Mouse (Mus musculus): ENCODE results near the gene Lmln. TPM values are rescaled to one million over a fixed set of nuclear protein-coding genes. Genes with fewer than 3 reads are reported as not detected.

The Lmln gene
- polyA plus RNA-seq, 1 experiment from 2014 or later, result 4.0 TPM

DNA sequence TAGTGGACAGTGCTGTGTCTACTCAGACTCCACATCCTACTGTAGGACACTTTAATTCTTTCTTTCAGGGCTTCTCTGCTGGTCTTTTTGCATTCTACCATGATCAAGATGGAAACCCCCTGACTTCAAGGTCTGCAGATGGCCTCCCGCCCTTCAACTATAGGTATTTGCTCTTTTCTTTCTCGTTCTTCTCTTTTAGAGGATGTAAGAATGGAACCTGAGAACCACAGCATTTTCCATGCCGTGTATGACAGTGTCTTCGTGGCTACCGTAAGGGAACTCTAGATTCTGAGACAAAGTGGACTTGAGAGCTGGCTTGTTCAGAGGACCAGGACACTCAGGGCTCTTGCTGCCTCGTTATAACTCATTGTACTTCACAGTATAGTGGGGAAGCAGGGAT lies 20.6 kb downstream of the Lmln start:
- Histone ChIP-seq H3K4me1 (replicated peaks; ENCODE audit: control insufficient read depth, insufficient read depth, low read length) (no peaks in the 10 kb centered on the region), H3K9me3 (ENCODE audit: control insufficient read depth, low read length) (no peaks in the 10 kb centered on the region), H3K27me3 (ENCODE audit: control insufficient read depth, insufficient read depth, low read depth, low read length) (no peaks in the 10 kb centered on the region), H3K4me3 (ENCODE audit: low read length) (no peak overlapping the region), H3K27ac (ENCODE audit: low read length) (no peak overlapping the region), H3K9ac (ENCODE audit: low read length) (no peak overlapping the region), H3K4me2 (ENCODE audit: low read depth, low read length) (no peak overlapping the region), H3K36me3 (ENCODE audit: control insufficient read depth, insufficient read depth, low read length) (no peaks in the 10 kb centered on the region)
- no peak for ATAC-seq (ENCODE audit: low read depth)
- WGBS, result 85% methylated on average over 6 of the region's 6 CpGs

- Histone ChIP-seq H3K9ac (ENCODE audit: low read length) (no peak overlapping the region), H3K4me2 (ENCODE audit: low read depth, low read length) (no peak overlapping the region), H3K4me3 (ENCODE audit: low read length) (no peak overlapping the region), H3K27ac (ENCODE audit: low read length) (no peak overlapping the region), H3K27me3 (ENCODE audit: control insufficient read depth, insufficient read depth, low read depth, low read length) (no peaks in the 10 kb centered on the region), H3K9me3 (ENCODE audit: control insufficient read depth, low read length) (no peaks in the 10 kb centered on the region), H3K36me3 (ENCODE audit: control insufficient read depth, insufficient read depth, low read length) (no peaks in the 10 kb centered on the region), H3K4me1 (replicated peaks; ENCODE audit: control insufficient read depth, insufficient read depth, low read length) (no peaks in the 10 kb centered on the region)
- WGBS, result 79% methylated on average over 2 of the region's 2 CpGs
- no peak for ATAC-seq (ENCODE audit: low read depth)
These were observed 21.7 kb downstream of the Lmln start for GRCm38 (mm10) chr16:33083996-33084395.

- Histone ChIP-seq H3K9ac (ENCODE audit: low read length) (no peak overlapping the region), H3K27me3 (ENCODE audit: control insufficient read depth, insufficient read depth, low read depth, low read length) (no peaks in the 10 kb centered on the region), H3K4me2 (ENCODE audit: low read depth, low read length) (no peak overlapping the region), H3K9me3 (ENCODE audit: control insufficient read depth, low read length) (no peaks in the 10 kb centered on the region), H3K4me3 (ENCODE audit: low read length) (no peak overlapping the region), H3K4me1 (replicated peaks; ENCODE audit: control insufficient read depth, insufficient read depth, low read length) (no peaks in the 10 kb centered on the region), H3K27ac (ENCODE audit: low read length) (no peak overlapping the region), H3K36me3 (ENCODE audit: control insufficient read depth, insufficient read depth, low read length) (no peaks in the 10 kb centered on the region)
- ATAC-seq (ENCODE audit: low read depth), result no peak
- WGBS, result 64% methylated on average over 8 of the region's 8 CpGs
These were observed 23.3 kb downstream of the Lmln start for GRCm38 (mm10) chr16:33085666-33086065.

DNA sequence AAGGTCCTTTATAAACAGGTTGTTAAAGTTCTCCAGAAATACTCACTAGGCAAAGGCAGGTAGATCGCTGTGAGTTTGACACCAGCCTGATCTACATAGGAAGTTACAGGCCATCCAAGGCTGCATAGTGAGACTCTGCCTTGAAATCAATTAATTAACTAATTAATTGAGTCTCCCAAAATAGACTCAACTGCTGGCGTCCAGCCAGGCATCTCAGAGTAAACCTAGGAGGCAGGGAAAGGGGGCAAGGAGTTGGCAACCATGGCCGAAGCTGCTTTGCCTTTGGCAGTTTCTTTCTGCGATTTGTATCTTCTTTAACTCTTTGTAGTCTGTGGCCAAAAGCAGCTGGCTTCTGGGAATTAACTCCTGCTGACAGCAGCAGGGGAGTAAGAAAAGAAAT lies 51.4 kb downstream of the Lmln start:
- Histone ChIP-seq H3K4me1 (replicated peaks; ENCODE audit: control insufficient read depth, insufficient read depth, low read length) (peaks cover 3% of the 10 kb centered on the region; the same call in 1 of the 2 replicates), H3K27ac (ENCODE audit: low read length) (no peak overlapping the region), H3K4me2 (ENCODE audit: low read depth, low read length) (no peak overlapping the region), H3K36me3 (ENCODE audit: control insufficient read depth, insufficient read depth, low read length) (no peaks in the 10 kb centered on the region), H3K9me3 (ENCODE audit: control insufficient read depth, low read length) (no peaks in the 10 kb centered on the region), H3K9ac (ENCODE audit: low read length) (no peak overlapping the region), H3K27me3 (ENCODE audit: control insufficient read depth, insufficient read depth, low read depth, low read length) (no peaks in the 10 kb centered on the region), H3K4me3 (ENCODE audit: low read length) (no peak overlapping the region)
- WGBS, result 47% methylated on average over 4 of the region's 4 CpGs
- no peak for ATAC-seq (ENCODE audit: low read depth)

- Histone ChIP-seq H3K4me1 (replicated peaks; ENCODE audit: control insufficient read depth, insufficient read depth, low read length) (peaks cover 2% of the 10 kb centered on the region; the same call in 1 of the 2 replicates), H3K27ac (ENCODE audit: low read length) (no peak overlapping the region), H3K4me2 (ENCODE audit: low read depth, low read length) (no peak overlapping the region), H3K27me3 (ENCODE audit: control insufficient read depth, insufficient read depth, low read depth, low read length) (no peaks in the 10 kb centered on the region), H3K4me3 (ENCODE audit: low read length) (no peak overlapping the region), H3K9ac (ENCODE audit: low read length) (no peak overlapping the region), H3K36me3 (ENCODE audit: control insufficient read depth, insufficient read depth, low read length) (peaks cover 3% of the 10 kb centered on the region; the same call in 1 of the 2 replicates), H3K9me3 (ENCODE audit: control insufficient read depth, low read length) (no peaks in the 10 kb centered on the region)
- WGBS, result 66% methylated on average over 8 of the region's 8 CpGs
- no peak for ATAC-seq (ENCODE audit: low read depth)
These were observed 61.1 kb downstream of the Lmln start for GRCm38 (mm10) chr16:33123373-33123772.

- H3K27ac ChIP-seq (ENCODE audit: low read length), result no peak overlapping the region
- peaks cover 3% of the 10 kb centered on the region; the same call in 1 of the 2 replicates for H3K36me3 ChIP-seq (ENCODE audit: control insufficient read depth, insufficient read depth, low read length)
- no peaks in the 10 kb centered on the region for H3K27me3 ChIP-seq (ENCODE audit: control insufficient read depth, insufficient read depth, low read depth, low read length)
- H3K4me3 ChIP-seq (ENCODE audit: low read length), result no peak overlapping the region
- H3K4me1 ChIP-seq (replicated peaks; ENCODE audit: control insufficient read depth, insufficient read depth, low read length), result peaks cover 2% of the 10 kb centered on the region; the same call in 1 of the 2 replicates
- H3K4me2 ChIP-seq (ENCODE audit: low read depth, low read length), result no peak overlapping the region
- WGBS, result 45% methylated on average over 24 of the region's 24 CpGs
- ATAC-seq (ENCODE audit: low read depth), result no peak
- no peaks in the 10 kb centered on the region for H3K9me3 ChIP-seq (ENCODE audit: control insufficient read depth, low read length)
- H3K9ac ChIP-seq (ENCODE audit: low read length), result no peak overlapping the region
These were observed 61.9 kb downstream of the Lmln start for GRCm38 (mm10) chr16:33123938-33124820.

- ATAC-seq (ENCODE audit: low read depth), result no peak
- Histone ChIP-seq H3K36me3 (ENCODE audit: control insufficient read depth, insufficient read depth, low read length) (peaks cover 3% of the 10 kb centered on the region; the same call in 1 of the 2 replicates), H3K4me2 (ENCODE audit: low read depth, low read length) (no peak overlapping the region), H3K27ac (ENCODE audit: low read length) (no peak overlapping the region), H3K4me3 (ENCODE audit: low read length) (no peak overlapping the region), H3K4me1 (replicated peaks; ENCODE audit: control insufficient read depth, insufficient read depth, low read length) (peaks cover 7% of the 10 kb centered on the region), H3K9ac (ENCODE audit: low read length) (no peak overlapping the region), H3K9me3 (ENCODE audit: control insufficient read depth, low read length) (no peaks in the 10 kb centered on the region), H3K27me3 (ENCODE audit: control insufficient read depth, insufficient read depth, low read depth, low read length) (no peaks in the 10 kb centered on the region)
- WGBS, result 71% methylated on average over 6 of the region's 6 CpGs
These were observed 64.7 kb downstream of the Lmln start for GRCm38 (mm10) chr16:33127052-33127451.

- H3K4me1 ChIP-seq (replicated peaks; ENCODE audit: control insufficient read depth, insufficient read depth, low read length), result peaks cover 4% of the 10 kb centered on the region
- H3K27me3 ChIP-seq (ENCODE audit: control insufficient read depth, insufficient read depth, low read depth, low read length), result no peaks in the 10 kb centered on the region
- no peaks in the 10 kb centered on the region for H3K36me3 ChIP-seq (ENCODE audit: control insufficient read depth, insufficient read depth, low read length)
- no peak overlapping the region for H3K4me2 ChIP-seq (ENCODE audit: low read depth, low read length)
- no peak overlapping the region for H3K27ac ChIP-seq (ENCODE audit: low read length)
- H3K4me3 ChIP-seq (ENCODE audit: low read length), result no peak overlapping the region
- no peaks in the 10 kb centered on the region for H3K9me3 ChIP-seq (ENCODE audit: control insufficient read depth, low read length)
- WGBS, result 15% methylated on average over 4 of the region's 4 CpGs
- H3K9ac ChIP-seq (ENCODE audit: low read length), result no peak overlapping the region
- peak; percentile 74 for ATAC-seq (ENCODE audit: low read depth)
These were observed 68.4 kb downstream of the Lmln start for GRCm38 (mm10) chr16:33130731-33131130.

DNA sequence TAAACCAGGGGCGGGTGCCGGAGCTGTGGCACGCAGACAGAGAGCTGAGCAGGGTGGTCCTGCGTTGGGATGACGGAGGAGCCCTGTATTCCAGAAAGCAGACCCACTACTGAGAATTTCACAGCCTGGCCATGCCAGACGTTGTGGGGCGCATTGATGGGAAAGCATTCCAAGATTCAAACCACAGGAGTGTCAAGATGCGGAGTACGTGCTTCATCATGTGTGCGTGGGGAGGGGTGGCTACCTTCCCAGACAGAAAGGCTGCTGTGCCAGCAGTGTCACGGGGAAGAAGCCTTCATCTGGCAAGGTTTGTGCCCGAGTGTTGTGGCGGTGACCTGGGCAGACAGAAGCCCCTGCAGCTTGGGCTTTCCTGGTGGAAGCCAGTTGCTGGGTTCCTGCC lies 70.9 kb downstream of the Lmln start:
- Histone ChIP-seq H3K36me3 (ENCODE audit: control insufficient read depth, insufficient read depth, low read length) (no peaks in the 10 kb centered on the region), H3K27ac (ENCODE audit: low read length) (no peak overlapping the region), H3K4me1 (replicated peaks; ENCODE audit: control insufficient read depth, insufficient read depth, low read length) (peaks cover 4% of the 10 kb centered on the region), H3K9me3 (ENCODE audit: control insufficient read depth, low read length) (no peaks in the 10 kb centered on the region), H3K4me3 (ENCODE audit: low read length) (no peak overlapping the region), H3K9ac (ENCODE audit: low read length) (no peak overlapping the region), H3K4me2 (ENCODE audit: low read depth, low read length) (no peak overlapping the region), H3K27me3 (ENCODE audit: control insufficient read depth, insufficient read depth, low read depth, low read length) (no peaks in the 10 kb centered on the region)
- 71% methylated on average over 13 of the region's 13 CpGs for WGBS
- ATAC-seq (ENCODE audit: low read depth), result no peak
